Mouse (Mus musculus): ENCODE results near the gene Gm9922.

Gene Gm9922

GRCm38 (mm10) chr14:101729237-101729971 lies at the start of gene Gm9922, which contains the start of gene Lmo7:
TSS of gene Gm9922 (minus strand) at chr14:101729814.
TSS of gene Lmo7 (plus strand) at chr14:101729957.
- peak; percentile 39 to 47 for DNase-seq

GRCm38 (mm10) chr14:101778426-101778825 lies 48.8 kb upstream of the Gm9922 start:
- no peak for DNase-seq

GRCm38 (mm10) chr14:101777129-101777493 lies 47.5 kb upstream of the Gm9922 start:
- no peak for DNase-seq

GRCm38 (mm10) chr14:101776296-101777128 lies 46.9 kb upstream of the Gm9922 start:
- DNase-seq, result no peak

GRCm38 (mm10) chr14:101774631-101775030 lies 45.0 kb upstream of the Gm9922 start:
- DNase-seq, result peak; percentile 44 to 50

GRCm38 (mm10) chr14:101771756-101772155 lies 42.1 kb upstream of the Gm9922 start:
- no peak for DNase-seq

GRCm38 (mm10) chr14:101771336-101771735 lies 41.7 kb upstream of the Gm9922 start:
- no peak for DNase-seq

- DNase-seq, result no peak
Observed at GRCm38 (mm10) chr14:101763762-101764295, 34.2 kb upstream of the Gm9922 start.

GRCm38 (mm10) chr14:101762267-101762666 lies 32.7 kb upstream of the Gm9922 start:
- no peak for DNase-seq

- DNase-seq, result no peak
Observed at GRCm38 (mm10) chr14:101755425-101755824, 25.8 kb upstream of the Gm9922 start.

GRCm38 (mm10) chr14:101750910-101751309 lies 21.3 kb upstream of the Gm9922 start:
- DNase-seq, result no peak

- DNase-seq, result no peak
Observed at GRCm38 (mm10) chr14:101748436-101748835, 18.8 kb upstream of the Gm9922 start.

GRCm38 (mm10) chr14:101747811-101748210 lies 18.2 kb upstream of the Gm9922 start:
- no peak for DNase-seq

GRCm38 (mm10) chr14:101746635-101747034 lies 17.0 kb upstream of the Gm9922 start:
- no peak for DNase-seq

- no peak for DNase-seq
Observed at GRCm38 (mm10) chr14:101737501-101737900, 7.9 kb upstream of the Gm9922 start.

- DNase-seq, result no peak
Observed at GRCm38 (mm10) chr14:101733542-101734303, 4.1 kb upstream of the Gm9922 start.

GRCm38 (mm10) chr14:101729972-101730692 lies 518 bp upstream of the Gm9922 start:
- no peak for DNase-seq

- DNase-seq, result no peak
Observed at GRCm38 (mm10) chr14:101714414-101714813, 15.2 kb downstream of the Gm9922 start.

- DNase-seq, result peak; percentile 17 to 26
Observed at GRCm38 (mm10) chr14:101707088-101707487, 22.5 kb downstream of the Gm9922 start.

GRCm38 (mm10) chr14:101704479-101704878 lies 25.1 kb downstream of the Gm9922 start:
- peak; percentile 37 to 40 for DNase-seq

GRCm38 (mm10) chr14:101688406-101688805 lies 41.2 kb downstream of the Gm9922 start:
- no peak for DNase-seq

GRCm38 (mm10) chr14:101687696-101688095 lies 41.9 kb downstream of the Gm9922 start:
- no peak for DNase-seq

All from B cell, adult 2 months (primary cell).